Comparison of ENCODE assay signal across 13 mouse cellular contexts in the genomic region with DNA sequence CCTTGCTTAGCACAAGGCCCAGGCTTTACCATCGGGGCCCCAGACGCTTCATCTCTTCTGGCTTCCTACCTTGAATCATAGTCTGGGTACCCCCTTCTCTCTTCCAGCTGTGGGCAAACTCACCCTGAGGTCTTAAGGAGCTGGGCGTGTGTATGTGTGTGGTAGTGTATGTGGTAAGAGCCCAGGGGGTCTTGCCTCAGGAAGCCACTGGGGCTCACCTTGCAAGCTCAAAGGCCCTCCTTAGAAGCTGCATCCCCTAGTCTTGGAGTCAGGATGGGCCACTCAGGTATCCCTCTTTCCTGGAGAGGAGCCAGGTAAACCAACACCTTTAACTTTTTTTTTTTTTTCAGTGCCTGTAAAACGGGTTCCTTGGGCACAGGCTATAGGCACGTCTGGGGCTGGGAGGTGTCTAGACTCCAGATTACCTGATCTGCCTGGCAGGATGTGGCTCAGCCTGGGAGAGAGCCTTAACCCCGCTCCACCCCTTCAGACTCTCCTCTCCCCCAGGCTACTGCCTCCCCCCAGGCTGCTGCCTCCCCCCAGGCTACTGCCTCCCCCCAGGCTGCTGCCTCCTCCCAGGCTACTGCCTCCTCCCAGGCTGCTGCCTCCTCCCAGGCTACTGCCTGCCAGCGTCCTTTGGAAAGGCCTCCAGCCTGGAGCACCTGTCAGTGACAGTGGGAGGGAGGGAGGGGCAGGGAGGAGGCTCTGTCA. TPM values are rescaled to one million over a fixed set of nuclear protein-coding genes. Genes with fewer than 3 reads are reported as not detected.
DNase-seq lines count a peak whose midpoint lies in the region; ATAC-seq and TF ChIP-seq lines count a peak whose summit lies in the region.
"Had no signal": no experiment of that assay in that cellular context is flagged by ENCODE, and none has a peak within 500 bp of the region (broad histone marks: within the 10 kb centered on the region; RNA-seq: fewer than 3 reads in every experiment).

No protein-coding gene starts in this region.

- H3K36me3 ChIP-seq in E14TG2a.4 (ENCODE audit: insufficient read depth, low read length), result peaks cover 49% of the 10 kb centered on the region
- peaks cover 50% of the 10 kb centered on the region for H3K36me3 ChIP-seq in myocyte (ENCODE audit: control insufficient read depth, insufficient read depth)
- no peaks in the 10 kb centered on the region for H3K36me3 ChIP-seq in hindbrain, embryonic 14.5 days (replicated peaks; ENCODE audit: control insufficient read depth, insufficient read depth)
- H3K36me3 ChIP-seq: midbrain, embryonic 13.5 days had no signal

- TF ChIP-seq POLR2A in myocyte (IDR thresholded peaks at IDR 0.05; ENCODE audit: insufficient read length, low read depth), result peak; percentile 64

- 66% methylated on average over 7 of the region's 7 CpGs for WGBS in hindbrain, embryonic 14.5 days

- H3K4me3 ChIP-seq in E14TG2a.4 (replicated peaks; ENCODE audit: low read length) (peak overlapping the region; percentile 93; the same call in 1 of the 2 replicates), myocyte (peak overlapping the region; percentile 100)
- H3K4me3 ChIP-seq in hindbrain, embryonic 14.5 days (replicated peaks; ENCODE audit: low read length), result no peak overlapping the region
- H3K4me3 ChIP-seq: midbrain, embryonic 13.5 days; neural tube, embryonic 13.5 days had no signal

- no peak overlapping the region for H3ac ChIP-seq in myocyte (ENCODE audit: control insufficient read depth, insufficient read length)

- no peak overlapping the region for H3K9ac ChIP-seq in hindbrain, embryonic 14.5 days
- H3K9ac ChIP-seq: midbrain, embryonic 13.5 days; neural tube, embryonic 13.5 days had no signal

- H3K4me1 ChIP-seq in E14TG2a.4 (replicated peaks; ENCODE audit: low read depth, low read length), result peaks cover 62% of the 10 kb centered on the region
- peaks cover 12% of the 10 kb centered on the region; the same call in 1 of the 2 replicates for H3K4me1 ChIP-seq in hindbrain, embryonic 14.5 days (replicated peaks; ENCODE audit: control insufficient read depth, insufficient read depth, low read length)

- H3K27me3 ChIP-seq in E14TG2a.4 (ENCODE audit: insufficient read depth, low read length), result peaks cover 20% of the 10 kb centered on the region
- H3K27me3 ChIP-seq in myocyte (ENCODE audit: control insufficient read depth, insufficient read depth, insufficient read length), result no peaks in the 10 kb centered on the region
- H3K27me3 ChIP-seq in hindbrain, embryonic 14.5 days (ENCODE audit: control insufficient read depth, insufficient read depth, low read length), result peaks cover 11% of the 10 kb centered on the region

- H3K79me2 ChIP-seq in myocyte (ENCODE audit: control insufficient read depth, insufficient read depth), result peaks cover 61% of the 10 kb centered on the region

- peak overlapping the region; percentile 93 for H3K4me2 ChIP-seq in myocyte (ENCODE audit: low read depth)
- no peak overlapping the region for H3K4me2 ChIP-seq in hindbrain, embryonic 14.5 days (replicated peaks)
- H3K4me2 ChIP-seq: midbrain, embryonic 13.5 days; neural tube, embryonic 13.5 days had no signal

- no peak for TF ChIP-seq CTCF in E14TG2a.4 (conservative IDR thresholded peaks at IDR 0.05; ENCODE audit: low read length)

- ATAC-seq in hindbrain, embryonic 14.5 days (ENCODE audit: low FRiP score), result no peak
- ATAC-seq: midbrain, embryonic 13.5 days had no signal

- no peak overlapping the region for H3K27ac ChIP-seq in hindbrain, embryonic 14.5 days
- H3K27ac ChIP-seq: kidney, postnatal 0 days; midbrain, embryonic 13.5 days; neural tube, embryonic 13.5 days had no signal

- H3K9me3 ChIP-seq in E14TG2a.4 (ENCODE audit: low read length), result no peaks in the 10 kb centered on the region
- H3K9me3 ChIP-seq in hindbrain, embryonic 14.5 days (ENCODE audit: control insufficient read depth, low read length), result no peaks in the 10 kb centered on the region
- H3K9me3 ChIP-seq: midbrain, embryonic 13.5 days; neural tube, embryonic 13.5 days had no signal

- DNase-seq in gastrocnemius, adult 8-10 months (ENCODE audit: low spot score in 2 of 2), result peak; percentile 1 to 8
- no peak for DNase-seq in gastrocnemius, postnatal 25 days
- peak; percentile 54 for DNase-seq in ZHBTc4 (ENCODE audit: low read depth, low spot score)
- no peak for DNase-seq in kidney, adult 9 months
- DNase-seq in hindbrain, embryonic 14.5 days (ENCODE audit: low spot score), result no peak
- DNase-seq: adrenal gland, postnatal 25 days had no signal

TF ChIP-seq in myocyte, 11 proteins besides CTCF, POLR2A, EP300 and RAD21:
- TF ChIP-seq SRF (IDR thresholded peaks at IDR 0.05; ENCODE audit: control insufficient read depth, insufficient read length, low read depth) (no peak), MYOG (IDR thresholded peaks at IDR 0.05; ENCODE audit: control insufficient read depth in 1 of 3, insufficient read depth in 1 of 3, insufficient read length in 2 of 3, low read depth in 2 of 3) (peak in 1 of 3 experiments; percentile 60), MYOD1 (IDR thresholded peaks at IDR 0.05; ENCODE audit: control insufficient read depth in 1 of 3, insufficient read length in 2 of 3, low read depth in 2 of 3) (peak in 1 of 3 experiments; percentile 18), POLR2AphosphoS2 (IDR thresholded peaks at IDR 0.05; ENCODE audit: insufficient read length, low read depth) (peak; percentile 65)

RNA-seq across cellular contexts. Expression of a gene that starts 6.2 kb away (rescaled TPM):
- 10 to 100 TPM in 3 of 4 experiments, 1 to 10 TPM in 1; 9.8 to 33.8 (median 12.1) TPM for total RNA-seq in gastrocnemius, adult 8-10 months (2022)
- 10 to 100 TPM; 30.4 to 42.0 TPM for total RNA-seq in gastrocnemius, postnatal 25 days (2021)
- 2,069 TPM for polyA plus RNA-seq in myocyte (2012; fragmentation: generic; extraction: Trizol)
- polyA plus RNA-seq in hindbrain, embryonic 14.5 days (2014; fragmentation: Nextera tagmentation; extraction: Ambion mirVana), result 79.5 and 97.7 TPM in 2 replicates

RNA-seq across cellular contexts. Expression of a gene that starts 16.9 kb away (rescaled TPM):
- total RNA-seq in gastrocnemius, adult 8-10 months (2022), result under 1 TPM in 3 of 4 experiments, not detected in 1; 0.24 to 0.61 (median 0.56) TPM
- total RNA-seq in gastrocnemius, postnatal 25 days (2021), result under 1 TPM; 0.33 to 0.78 TPM
- 6.8 TPM for polyA plus RNA-seq in myocyte (2012; fragmentation: generic; extraction: Trizol)
- not detected in 2 replicates for polyA plus RNA-seq in hindbrain, embryonic 14.5 days (2014; fragmentation: Nextera tagmentation; extraction: Ambion mirVana)
- total RNA-seq: left cerebral cortex, adult 18-20 months had no signal
- polyA plus RNA-seq: hindbrain, embryonic 11.5 days; midbrain, embryonic 13.5 days had no signal

Comparison
In these comparisons a context has a peak if more than half of its experiments do, and no peak if none do; other contexts are left out.
1. DNase-seq: peak in gastrocnemius, adult 8-10 months (2 of 2) and ZHBTc4 (single experiment); none in gastrocnemius, postnatal 25 days (single experiment), kidney, adult 9 months (single experiment) and hindbrain, embryonic 14.5 days (single experiment).